Comparison of ENCODE assay signal across 9 mouse cellular contexts in the genomic region with DNA sequence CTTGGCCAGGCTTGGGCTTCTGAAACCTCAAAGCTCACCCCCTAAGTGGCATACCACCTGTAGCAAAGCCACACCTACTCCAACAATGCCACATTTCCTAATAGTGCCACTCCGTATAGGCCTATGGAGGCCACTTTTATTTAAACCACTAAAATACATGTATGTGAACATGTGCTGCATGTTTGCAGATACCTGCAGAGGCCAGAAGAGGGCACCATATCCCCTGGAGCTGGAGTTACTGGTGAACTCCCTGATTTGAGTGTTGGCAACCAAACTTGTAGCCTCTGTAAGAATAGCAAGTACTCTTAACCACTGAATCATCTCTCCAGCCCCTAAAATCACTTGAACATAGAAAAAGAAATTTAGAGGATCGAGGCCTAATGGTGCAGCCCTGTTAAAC. TPM values are rescaled to one million over a fixed set of nuclear protein-coding genes. Genes with fewer than 3 reads are reported as not detected.
DNase-seq lines count a peak whose midpoint lies in the region; ATAC-seq and TF ChIP-seq lines count a peak whose summit lies in the region.
"Had no signal": no experiment of that assay in that cellular context is flagged by ENCODE, and none has a peak within 500 bp of the region (broad histone marks: within the 10 kb centered on the region; RNA-seq: fewer than 3 reads in every experiment).

No protein-coding gene starts in this region.

- 0 out of 2 replicates have a peak, but pooled peaks cover 1% of the 10 kb centered on the region for H3K79me2 ChIP-seq in heart, adult 2 months (replicated peaks; ENCODE audit: control insufficient read depth, insufficient read depth, low read length)

- no peaks in the 10 kb centered on the region for H3K4me1 ChIP-seq in heart, adult 2 months (ENCODE audit: control insufficient read depth, insufficient read depth, low read length)
- H3K4me1 ChIP-seq in heart, embryonic 11.5 days (ENCODE audit: control insufficient read depth, insufficient read depth, low read length): no peaks in the 10 kb centered on the region
- no peaks in the 10 kb centered on the region for H3K4me1 ChIP-seq in embryonic facial prominence, embryonic 10.5 days
- 0 out of 2 replicates have a peak, but pooled peaks cover 5% of the 10 kb centered on the region for H3K4me1 ChIP-seq in limb, embryonic 11.5 days (ENCODE audit: control insufficient read depth, insufficient read depth, low read length)

- intact Hi-C loops in heart, adult 2 months (cut with DNase I): loop anchor here (5.0 kb wide), 1 partner anchor 38 kb away; a partner anchor contains a TSS

- TF ChIP-seq EP300 in heart, adult 2 months (IDR thresholded peaks at IDR 0.05; ENCODE audit: insufficient read depth, low read depth, low read length): 0 out of 2 replicates have a peak, but pooled peaks have one; percentile 37

- peak; percentile 85 for TF ChIP-seq CTCF in heart, adult 2 months (IDR thresholded peaks at IDR 0.05)

- no peak for TF ChIP-seq POLR2A in heart, adult 2 months (IDR thresholded peaks at IDR 0.05; ENCODE audit: insufficient read depth, low read depth, low read length)

- H3K27me3 ChIP-seq in heart, adult 2 months (ENCODE audit: control insufficient read depth, insufficient read depth, low read length): no peaks in the 10 kb centered on the region
- H3K27me3 ChIP-seq in heart, embryonic 11.5 days (ENCODE audit: control insufficient read depth, insufficient read depth, low read length): no peaks in the 10 kb centered on the region
- no peaks in the 10 kb centered on the region for H3K27me3 ChIP-seq in embryonic facial prominence, embryonic 10.5 days (replicated peaks; ENCODE audit: low read depth, poor library complexity, severe bottlenecking)
- no peaks in the 10 kb centered on the region for H3K27me3 ChIP-seq in limb, embryonic 11.5 days (ENCODE audit: control insufficient read depth, insufficient read depth, low read length)

- H3K9me3 ChIP-seq in heart, embryonic 11.5 days (replicated peaks; ENCODE audit: control insufficient read depth, low read length): no peaks in the 10 kb centered on the region
- no peaks in the 10 kb centered on the region for H3K9me3 ChIP-seq in embryonic facial prominence, embryonic 10.5 days
- H3K9me3 ChIP-seq in limb, embryonic 11.5 days (ENCODE audit: control insufficient read depth, low read length): no peaks in the 10 kb centered on the region

- H3K36me3 ChIP-seq in heart, adult 2 months (ENCODE audit: control insufficient read depth, insufficient read depth, low read length): no peaks in the 10 kb centered on the region
- peaks cover 19% of the 10 kb centered on the region for H3K36me3 ChIP-seq in heart, embryonic 11.5 days (ENCODE audit: control insufficient read depth, insufficient read depth, low read length)
- peaks cover 98% of the 10 kb centered on the region for H3K36me3 ChIP-seq in embryonic facial prominence, embryonic 10.5 days (replicated peaks)
- peaks cover 17% of the 10 kb centered on the region for H3K36me3 ChIP-seq in limb, embryonic 11.5 days (ENCODE audit: control insufficient read depth, insufficient read depth, low read length)

- WGBS in heart, adult 2 months: 90% methylated on average over 2 of the region's 2 CpGs
- WGBS in heart, embryonic 11.5 days (ENCODE audit: insufficient replicate concordance): 93% methylated on average over 2 of the region's 2 CpGs
- 89% methylated on average over 2 of the region's 2 CpGs for WGBS in embryonic facial prominence, embryonic 10.5 days
- 88% methylated on average over 2 of the region's 2 CpGs for WGBS in limb, embryonic 11.5 days

- ATAC-seq in heart, embryonic 11.5 days (replicated peaks; ENCODE audit: insufficient number of reproducible peaks, low FRiP score, low TSS enrichment): no peak
- ATAC-seq in limb, embryonic 11.5 days (ENCODE audit: insufficient number of reproducible peaks, low FRiP score, low TSS enrichment, low read depth): no peak

- H3K9ac ChIP-seq in heart, adult 2 months (ENCODE audit: low read depth, low read length): no peak overlapping the region
- no peak overlapping the region for H3K9ac ChIP-seq in heart, embryonic 11.5 days (ENCODE audit: low read depth, low read length)
- no peak overlapping the region for H3K9ac ChIP-seq in limb, embryonic 11.5 days (ENCODE audit: low read length)

- H3K4me3 ChIP-seq in heart, adult 2 months: no peak overlapping the region
- H3K4me3 ChIP-seq in heart, embryonic 11.5 days (ENCODE audit: low read depth, low read length): no peak overlapping the region
- H3K4me3 ChIP-seq in embryonic facial prominence, embryonic 10.5 days: no peak overlapping the region
- H3K4me3 ChIP-seq in limb, embryonic 11.5 days (ENCODE audit: low read depth, low read length): no peak overlapping the region
- H3K4me3 ChIP-seq: erythroblast, embryonic 14.5 days had no signal

- DNase-seq in heart, adult 2 months: no peak
- peak; percentile 62 to 68 for DNase-seq in B cell, adult 2 months
- peak; percentile 13 for DNase-seq in WW6 (ENCODE audit: low read depth, low spot score)
- peak; percentile 64 for DNase-seq in embryonic facial prominence, embryonic 10.5 days (ENCODE audit: low spot score)
- peak; percentile 65 for DNase-seq in limb, embryonic 11.5 days (ENCODE audit: low spot score)
- peak; percentile 58 for DNase-seq in retina, embryonic 14.5 days (ENCODE audit: low spot score)
- no peak for DNase-seq in frontal cortex, postnatal 14 days (ENCODE audit: low spot score in 2 of 2)

- no peak overlapping the region for H3K27ac ChIP-seq in heart, adult 2 months
- no peak overlapping the region for H3K27ac ChIP-seq in heart, embryonic 11.5 days (ENCODE audit: low read depth, low read length)
- H3K27ac ChIP-seq in embryonic facial prominence, embryonic 10.5 days (replicated peaks): no peak overlapping the region
- H3K27ac ChIP-seq in limb, embryonic 11.5 days (replicated peaks; ENCODE audit: low read depth, low read length): no peak overlapping the region; the same call in 1 of the 2 replicates

- H3K4me2 ChIP-seq in heart, embryonic 11.5 days: no peak overlapping the region
- no peak overlapping the region for H3K4me2 ChIP-seq in limb, embryonic 11.5 days (ENCODE audit: low read depth, severe bottlenecking)

RNA-seq across cellular contexts. Expression of a gene that starts 12.5 kb away (rescaled TPM):
- not detected for total RNA-seq in heart, adult 2 months (2021)
- polyA plus RNA-seq in heart, adult 2 months (2012; rRNA removed): 0.21 TPM in 1 of 2 replicates, not detected in the other
- polyA plus RNA-seq in heart, embryonic 11.5 days (2014; fragmentation: Nextera tagmentation; extraction: Ambion mirVana): not detected in 2 replicates
- 0.28 TPM in 1 of 2 replicates, not detected in the other for polyA plus RNA-seq in embryonic facial prominence, embryonic 10.5 days (2016; fragmentation: Nextera tagmentation; extraction: Ambion mirVana)
- polyA plus RNA-seq in limb, embryonic 11.5 days (2014; fragmentation: Nextera tagmentation; extraction: Ambion mirVana): 0.68 and 0.88 TPM in 2 replicates
- polyA plus RNA-seq: erythroblast, embryonic 14.5 days had no signal

RNA-seq across cellular contexts. Expression of a gene that starts 27.1 kb away (rescaled TPM):
- 10 to 100 TPM; 37.8 to 46.2 TPM for total RNA-seq in heart, adult 2 months (2021)
- 74.4 and 105 TPM in 2 replicates for polyA plus RNA-seq in heart, adult 2 months (2012; rRNA removed)
- 18.6 and 22.2 TPM in 2 replicates for polyA plus RNA-seq in heart, embryonic 11.5 days (2014; fragmentation: Nextera tagmentation; extraction: Ambion mirVana)
- polyA plus RNA-seq in embryonic facial prominence, embryonic 10.5 days (2016; fragmentation: Nextera tagmentation; extraction: Ambion mirVana): 21.8 and 25.2 TPM in 2 replicates
- 21.4 and 22.0 TPM in 2 replicates for polyA plus RNA-seq in limb, embryonic 11.5 days (2014; fragmentation: Nextera tagmentation; extraction: Ambion mirVana)

RNA-seq across cellular contexts. Expression of a gene that starts 35.7 kb away (rescaled TPM):
- 1 to 10 TPM; 4.3 to 6.0 TPM for total RNA-seq in heart, adult 2 months (2021)
- 10.4 and 13.4 TPM in 2 replicates for polyA plus RNA-seq in heart, adult 2 months (2012; rRNA removed)
- 13.5 and 14.1 TPM in 2 replicates for polyA plus RNA-seq in heart, embryonic 11.5 days (2014; fragmentation: Nextera tagmentation; extraction: Ambion mirVana)
- 18.3 and 18.8 TPM in 2 replicates for polyA plus RNA-seq in embryonic facial prominence, embryonic 10.5 days (2016; fragmentation: Nextera tagmentation; extraction: Ambion mirVana)
- 23.2 and 25.2 TPM in 2 replicates for polyA plus RNA-seq in limb, embryonic 11.5 days (2014; fragmentation: Nextera tagmentation; extraction: Ambion mirVana)
- polyA plus RNA-seq: erythroblast, embryonic 14.5 days had no signal

RNA-seq across cellular contexts. Expression of a gene that starts 45.3 kb away (rescaled TPM):
- 1 to 10 TPM; 1.0 to 1.6 TPM for total RNA-seq in heart, adult 2 months (2021)
- polyA plus RNA-seq in heart, adult 2 months (2012; rRNA removed): 5.1 and 6.4 TPM in 2 replicates
- 13.7 and 14.6 TPM in 2 replicates for polyA plus RNA-seq in heart, embryonic 11.5 days (2014; fragmentation: Nextera tagmentation; extraction: Ambion mirVana)
- 24.9 and 25.5 TPM in 2 replicates for polyA plus RNA-seq in embryonic facial prominence, embryonic 10.5 days (2016; fragmentation: Nextera tagmentation; extraction: Ambion mirVana)
- polyA plus RNA-seq in limb, embryonic 11.5 days (2014; fragmentation: Nextera tagmentation; extraction: Ambion mirVana): 14.9 and 17.7 TPM in 2 replicates
- polyA plus RNA-seq: erythroblast, embryonic 14.5 days had no signal

RNA-seq across cellular contexts. Expression of a gene that starts 49.4 kb away (rescaled TPM):
- 1 to 10 TPM; 6.7 to 8.0 TPM for total RNA-seq in heart, adult 2 months (2021)
- 22.8 and 24.5 TPM in 2 replicates for polyA plus RNA-seq in heart, adult 2 months (2012; rRNA removed)
- 57.7 and 61.3 TPM in 2 replicates for polyA plus RNA-seq in heart, embryonic 11.5 days (2014; fragmentation: Nextera tagmentation; extraction: Ambion mirVana)
- polyA plus RNA-seq in embryonic facial prominence, embryonic 10.5 days (2016; fragmentation: Nextera tagmentation; extraction: Ambion mirVana): 85.2 and 89.9 TPM in 2 replicates
- 92.5 and 97.1 TPM in 2 replicates for polyA plus RNA-seq in limb, embryonic 11.5 days (2014; fragmentation: Nextera tagmentation; extraction: Ambion mirVana)

Comparison
In these comparisons a context has a peak if more than half of its experiments do, and no peak if none do; other contexts are left out.
1. DNase-seq: peak in B cell, adult 2 months (2 of 2), WW6 (single experiment), embryonic facial prominence, embryonic 10.5 days (single experiment), limb, embryonic 11.5 days (single experiment) and retina, embryonic 14.5 days (single experiment); none in heart, adult 2 months (0 of 2) and frontal cortex, postnatal 14 days (0 of 2).